Mouse (Mus musculus) testis, adult 2 months (tissue): Measurements from ENCODE around the gene Asic2.

ENCODE experiments used
- CTCF ChIP-seq: fragments of 200-500 bp; IDR thresholded peaks from 2 replicates; pipeline ENCODE4 v1.5.1; 2012; ENCODE audit warnings: low read depth, mild to moderate bottlenecking, inconsistent platforms, low read length, moderate library complexity; ENCODE audit not compliant: control insufficient read depth, insufficient read depth, insufficient replicate concordance
- POLR2A ChIP-seq: fragments of 200-500 bp; IDR thresholded peaks from 2 replicates; pipeline ENCODE4 v1.6.1; 2012; ENCODE audit warnings: low read depth, mild to moderate bottlenecking, inconsistent platforms, low read length, moderate library complexity; ENCODE audit not compliant: control insufficient read depth

DNA sequence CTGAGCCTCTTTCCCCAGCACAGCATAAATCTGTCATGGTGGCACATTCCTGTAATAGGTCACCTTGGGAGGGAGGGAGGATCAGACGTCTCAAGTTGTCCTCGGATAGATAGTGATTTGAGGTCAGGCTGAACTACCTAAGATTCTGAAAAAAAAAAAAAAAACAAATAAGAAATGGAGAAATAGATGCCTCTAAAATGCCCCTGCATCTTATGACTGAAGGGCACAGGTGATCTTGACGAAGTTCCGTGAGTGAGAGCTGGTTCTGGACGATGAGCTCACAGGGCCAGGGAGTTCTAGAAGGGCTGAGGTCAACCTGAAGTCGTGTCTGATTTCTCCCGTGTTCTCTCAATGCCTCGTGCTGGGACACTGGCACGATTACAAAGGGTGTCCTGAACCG is 1110.2 kb downstream of the Asic2 start, which contains the start of gene Spaca3:
- TF ChIP-seq CTCF (no peak), POLR2A (peak; percentile 68; the same call in 1 of the 2 replicates)
